Mouse (Mus musculus) thymus, adult 2 months (tissue): Measurements from ENCODE around the gene Wwp2.

Experiments
- CTCF ChIP-seq: fragments of 200-500 bp; IDR thresholded peaks from 2 replicates; pipeline ENCODE4 v1.5.1; 2012; ENCODE audit warnings: mild to moderate bottlenecking, control low read depth, low read length, moderate library complexity, borderline replicate concordance; ENCODE audit not compliant: control insufficient read depth, poor library complexity, insufficient read depth; ENCODE audit errors: extremely low read depth
- POLR2A ChIP-seq: fragments of 200-500 bp; IDR thresholded peaks from 2 replicates; pipeline ENCODE4 v1.6.1; 2012; ENCODE audit warnings: mild to moderate bottlenecking, low read length, control low read depth, moderate library complexity; ENCODE audit not compliant: control insufficient read depth, poor library complexity, insufficient read depth; ENCODE audit errors: extremely low read depth

GRCm38 (mm10) chr8:107513249-107513648, 77.1 kb downstream of the Wwp2 start:
- TF ChIP-seq CTCF (no peak), POLR2A (no peak)
